Mouse (Mus musculus) liver, adult 2 months (tissue): ENCODE data around the gene Arl15.

ENCODE experiments used
- CTCF ChIP-seq: fragments of 200-500 bp; IDR thresholded peaks from 2 replicates; pipeline ENCODE4 v1.5.1; 2011; ENCODE audit warnings: low read depth, low read length, control low read depth
- POLR2A ChIP-seq: fragments of 200-500 bp; IDR thresholded peaks from 2 replicates; pipeline ENCODE4 v1.6.1; 2011; ENCODE audit warnings: low read length, control low read depth; ENCODE audit not compliant: insufficient read depth; ENCODE audit errors: extremely low read depth

DNA sequence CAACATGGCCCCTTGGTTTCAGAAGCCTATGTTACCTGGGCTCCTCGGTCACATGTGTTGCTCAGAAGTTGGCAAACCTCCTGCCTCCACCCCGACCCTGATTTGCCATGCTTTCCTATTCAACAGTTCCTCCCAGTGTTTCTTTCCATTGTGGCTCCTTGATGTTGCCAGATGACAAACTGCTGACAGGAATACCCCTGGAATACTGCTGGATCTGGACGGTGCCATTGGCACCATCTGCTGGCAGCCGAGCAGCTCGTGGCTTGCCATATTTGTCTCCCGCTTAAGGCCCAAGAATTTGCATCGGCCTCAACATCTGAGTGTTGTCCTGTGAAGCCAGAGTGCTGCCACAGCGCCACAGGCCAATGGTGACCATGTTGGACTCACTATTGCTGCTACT is 348.5 kb downstream of the Arl15 start:
- TF ChIP-seq CTCF (no peak), POLR2A (no peak)
